Mouse (Mus musculus) midbrain, postnatal 0 days (tissue): ENCODE measurements around the gene Atad5. TPM values are rescaled to one million over a fixed set of nuclear protein-coding genes. Genes with fewer than 3 reads are reported as not detected.
A peak's percentile ranks its signal among the peaks of the same experiment; 100 is the strongest.
"Not testable (repeated sequence)": the region's sequence is repeated elsewhere in the genome, so short reads cannot be mapped to it uniquely, and the experiment has no call there.

ENCODE experiments used
- ATAC-seq: fragments of 200-750 bp; cut with Nextera tagmentation; 2 replicates; pipeline ENCODE4 v1.8.0; 2017; ENCODE audit warnings: moderate number of reproducible peaks, mild to moderate bottlenecking, moderate TSS enrichment, moderate library complexity; ENCODE audit not compliant: low FRiP score
- DNase-seq: peaks from one replicate; pipeline ENCODE4 v3.0.0-alpha.2; 2015; ENCODE audit warnings: low spot score
- H3K27ac ChIP-seq: fragments of 300-500 bp; sonication (generic); 2 replicates; pipeline ENCODE4 v1.5.1; 2014; ENCODE audit warnings: low read depth, mild to moderate bottlenecking, low read length, mixed read lengths
- H3K27me3 ChIP-seq: fragments of 300-500 bp; sonication (generic); 2 replicates; pipeline ENCODE4 v1.6.1; 2014; ENCODE audit warnings: low read length, control low read depth, mixed read lengths; ENCODE audit not compliant: insufficient read depth
- H3K36me3 ChIP-seq: fragments of 300-500 bp; sonication (generic); 2 replicates; pipeline ENCODE4 v1.6.1; 2014; ENCODE audit warnings: low read length, control low read depth, mixed read lengths; ENCODE audit not compliant: insufficient read depth
- H3K4me1 ChIP-seq: fragments of 300-500 bp; sonication (generic); 2 replicates; pipeline ENCODE4 v1.6.1; 2014; ENCODE audit warnings: mild to moderate bottlenecking, control low read depth, antibody characterized with exemption, low read length, mixed read lengths; ENCODE audit not compliant: insufficient read depth
- H3K4me2 ChIP-seq: fragments of 300-500 bp; sonication (generic); 2 replicates; pipeline ENCODE4 v1.6.1; 2014; ENCODE audit warnings: low read depth, mild to moderate bottlenecking, low read length, mixed read lengths; ENCODE audit not compliant: poor library complexity, severe bottlenecking
- H3K4me3 ChIP-seq: fragments of 300-500 bp; sonication (generic); 2 replicates; pipeline ENCODE4 v1.5.1; 2014; ENCODE audit warnings: low read depth, mild to moderate bottlenecking, low read length, moderate library complexity
- H3K9ac ChIP-seq: fragments of 300-500 bp; sonication (generic); replicated peaks from 2 replicates; pipeline ENCODE4 v1.6.1; 2014; ENCODE audit warnings: mild to moderate bottlenecking, low read length, moderate library complexity, mixed read lengths; ENCODE audit not compliant: poor library complexity, severe bottlenecking
- H3K9me3 ChIP-seq: fragments of 300-500 bp; sonication (generic); 2 replicates; pipeline ENCODE4 v1.6.1; 2016; ENCODE audit warnings: low read length, control low read depth
- CTCF ChIP-seq: IDR thresholded peaks from 2 replicates; pipeline ENCODE4 v1.5.1; 2016; ENCODE audit warnings: antibody characterized with exemption, mild to moderate bottlenecking
- WGBS: fragments of 180-500 bp; shearing (Covaris S2); extraction: QIAGEN DNeasy Blood & Tissue Kit; methylation state at CpG from one replicate; pipeline ENCODE4 v1.1.7; 2014; 5-methylcytosine and 5-hydroxymethylcytosine counted together
- polyA plus RNA-seq: library from polyadenylated mRNA; unstranded; fragments of >200 nt; fragmentation: Nextera tagmentation; extraction: Ambion mirVana; gene quantifications from 2 replicates; pipeline ENCODE4 v1.2.1, GENCODE M21; 2015
- total RNA-seq: library from RNA; depleted of rRNA; stranded (reverse); fragments of >200 nt; gene quantifications from 2 replicates; pipeline ENCODE4 v1.2.3, GENCODE M21; 2014

Atad5 gene
- total and polyA plus RNA-seq, 2 experiments from 2014 or later = 3.3 to 5.6 TPM

DNA sequence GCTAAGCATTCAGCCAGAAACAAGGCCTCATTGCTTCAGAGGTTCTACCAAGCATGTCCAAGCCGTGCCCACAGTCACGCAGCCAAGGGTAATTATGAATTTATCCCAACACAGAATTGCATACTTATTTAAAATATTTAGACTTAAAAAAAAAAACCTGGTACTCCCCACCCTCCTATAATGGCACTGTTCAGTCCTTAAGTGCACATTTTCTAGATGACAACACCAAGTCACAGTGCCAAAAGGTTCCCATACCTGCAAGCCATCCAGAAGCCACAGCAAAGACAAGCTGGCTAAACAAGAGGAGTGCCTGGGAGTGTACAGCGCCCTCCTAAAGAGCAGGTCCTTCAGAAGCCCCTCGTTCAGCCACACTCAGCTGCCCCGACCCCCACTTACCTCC lies 36.0 kb upstream of the Atad5 start:
- Histone ChIP-seq H3K9me3 (no peaks in the 10 kb centered on the region), H3K27me3 (no peaks in the 10 kb centered on the region), H3K36me3 (peaks cover 7% of the 10 kb centered on the region; the same call in 1 of the 2 replicates), H3K9ac (no peak overlapping the region), H3K4me1 (no peaks in the 10 kb centered on the region), H3K4me2 (no peak overlapping the region), H3K27ac (no peak overlapping the region), H3K4me3 (no peak overlapping the region)
- no peak for TF ChIP-seq CTCF
- 89% methylated on average over 5 of the region's 5 CpGs for WGBS
- DNase-seq = no peak
- ATAC-seq = no peak

DNA sequence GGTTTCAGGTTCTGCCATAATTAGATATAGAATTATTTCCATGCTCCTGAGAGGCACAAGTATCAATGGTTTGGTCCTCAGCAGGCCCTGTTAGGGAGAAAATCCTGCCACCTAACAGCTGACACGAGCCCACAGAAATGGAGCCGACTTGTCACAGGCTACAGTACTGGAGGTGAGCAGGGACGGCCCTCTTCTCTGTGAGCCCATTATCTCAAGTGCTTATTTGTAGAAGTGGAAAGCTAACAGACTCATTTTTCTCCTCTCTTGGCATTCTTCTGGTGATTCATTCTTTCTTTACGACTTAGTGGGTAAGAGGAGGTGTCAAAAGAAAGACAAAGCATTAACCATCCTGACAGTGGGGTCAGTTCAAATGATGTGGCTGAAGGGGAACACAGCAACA lies 34.5 kb upstream of the Atad5 start:
- H3K27ac ChIP-seq = no peak overlapping the region

DNA sequence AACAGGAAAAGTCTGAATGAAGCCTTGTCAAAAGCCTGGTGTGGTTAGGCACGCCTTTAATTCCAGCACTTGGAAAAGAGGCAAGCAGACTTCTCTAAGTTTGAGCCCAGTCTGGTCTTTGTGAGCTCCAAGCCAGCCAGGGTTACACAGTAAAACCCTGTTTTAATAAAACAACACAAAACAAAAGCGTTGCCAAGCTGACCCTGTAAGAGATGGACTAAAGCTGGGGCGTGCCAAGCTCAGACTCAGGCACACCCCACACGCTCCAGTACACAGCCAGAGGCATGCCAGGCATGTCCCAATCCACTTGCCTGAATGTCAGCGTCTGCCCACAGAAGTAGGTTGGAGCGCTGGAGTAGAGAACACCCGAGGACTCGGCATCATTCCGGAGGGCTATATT lies 33.1 kb upstream of the Atad5 start:
- peaks cover 7% of the 10 kb centered on the region; the same call in 1 of the 2 replicates for H3K36me3 ChIP-seq
- WGBS = 83% methylated on average over 9 of the region's 9 CpGs
- no peak for DNase-seq
- no peak overlapping the region for H3K4me3 ChIP-seq
- H3K9ac ChIP-seq = no peak overlapping the region
- no peak overlapping the region for H3K4me2 ChIP-seq
- TF ChIP-seq CTCF = no peak
- ATAC-seq = no peak
- no peaks in the 10 kb centered on the region for H3K9me3 ChIP-seq
- H3K4me1 ChIP-seq = no peaks in the 10 kb centered on the region
- H3K27me3 ChIP-seq = no peaks in the 10 kb centered on the region
- H3K27ac ChIP-seq = no peak overlapping the region

More for the DNA sequence above, 34.5 kb upstream of the Atad5 start:
- no peak overlapping the region for H3K9ac ChIP-seq
- H3K9me3 ChIP-seq = no peaks in the 10 kb centered on the region
- H3K36me3 ChIP-seq = peaks cover 7% of the 10 kb centered on the region; the same call in 1 of the 2 replicates
- no peak overlapping the region for H3K4me3 ChIP-seq
- no peaks in the 10 kb centered on the region for H3K27me3 ChIP-seq
- ATAC-seq (no peak), DNase-seq (no peak)
- no peak overlapping the region for H3K4me2 ChIP-seq
- H3K4me1 ChIP-seq = no peaks in the 10 kb centered on the region
- no peak for TF ChIP-seq CTCF
- 88% methylated on average over 4 of the region's 4 CpGs for whole genome bisulfite sequencing

DNA sequence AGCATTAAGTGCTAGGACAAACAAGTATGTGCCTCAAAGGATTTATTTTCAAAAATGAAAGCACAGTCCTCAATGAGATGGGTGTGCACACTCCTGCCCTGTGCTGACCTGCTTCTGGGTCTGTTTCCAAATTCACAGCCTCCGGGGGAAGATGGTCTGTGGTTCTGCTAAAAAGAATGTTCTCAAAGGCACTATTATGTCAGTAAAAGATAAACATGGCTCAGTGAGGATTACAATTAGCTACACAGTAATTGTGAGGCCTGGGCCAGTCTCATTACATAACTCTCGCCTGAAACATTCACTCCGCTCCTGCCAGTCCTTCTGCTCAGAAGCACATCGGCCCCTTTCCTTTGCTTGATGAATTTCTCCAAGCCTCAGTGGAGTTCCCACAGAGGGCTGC lies 27.0 kb upstream of the Atad5 start:
- Histone ChIP-seq H3K9me3 (no peaks in the 10 kb centered on the region), H3K27me3 (no peaks in the 10 kb centered on the region), H3K4me1 (no peaks in the 10 kb centered on the region), H3K9ac (no peak overlapping the region), H3K4me3 (no peak overlapping the region), H3K36me3 (peaks cover 4% of the 10 kb centered on the region; the same call in 1 of the 2 replicates), H3K27ac (no peak overlapping the region), H3K4me2 (no peak overlapping the region)
- no peak for ATAC-seq
- 48% methylated on average over 4 of the region's 4 CpGs for WGBS
- no peak for DNase-seq
- TF ChIP-seq CTCF = no peak

DNA sequence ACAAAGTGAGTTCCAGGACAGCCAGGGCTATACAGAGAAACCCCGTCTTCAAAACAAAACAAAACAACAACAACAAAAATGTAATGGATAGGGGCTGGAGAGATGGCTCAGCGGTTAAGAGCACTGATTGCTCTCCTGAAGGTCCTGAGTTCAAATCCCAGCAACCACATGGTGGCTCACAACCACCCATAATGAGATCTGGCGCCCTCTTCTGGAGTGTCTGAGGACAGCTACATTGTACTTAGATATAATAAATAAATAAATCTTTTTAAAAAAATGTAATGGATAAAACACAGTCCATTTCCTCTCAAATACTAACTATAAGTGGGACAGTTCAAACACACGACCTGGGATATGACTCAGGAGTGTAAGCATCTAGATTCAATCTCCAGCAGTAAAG lies 22.8 kb upstream of the Atad5 start:
- H3K4me1 ChIP-seq, H3K4me3 ChIP-seq, H3K9ac ChIP-seq, H3K27me3 ChIP-seq, H3K9me3 ChIP-seq, ATAC-seq, H3K36me3 ChIP-seq, DNase-seq, H3K4me2 ChIP-seq, H3K27ac ChIP-seq: not testable (repeated sequence)
- 0 out of 2 replicates have a peak, but pooled peaks have one; percentile 7 for TF ChIP-seq CTCF
- 92% methylated on average over 4 of the region's 4 CpGs for WGBS

DNA sequence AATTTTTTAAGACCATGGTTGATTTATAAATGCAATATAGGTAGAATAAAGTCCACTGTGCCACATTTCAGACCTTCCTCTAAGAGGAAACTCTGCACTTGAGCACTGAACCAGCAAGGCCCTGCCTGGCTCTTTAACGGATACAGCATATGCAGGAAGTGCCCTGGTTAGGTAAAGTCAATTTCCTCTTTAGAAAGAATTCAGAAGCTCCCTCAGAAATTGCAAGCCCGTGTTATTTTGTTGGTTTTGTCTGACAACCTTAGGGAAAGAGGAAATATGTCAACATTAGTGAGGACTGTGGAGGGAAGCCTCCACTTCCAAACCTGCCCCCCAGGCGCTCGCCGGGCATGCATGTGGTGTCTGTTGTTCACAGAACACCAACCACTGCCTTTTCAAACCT lies 21.6 kb upstream of the Atad5 start:
- H3K4me1 ChIP-seq = no peaks in the 10 kb centered on the region
- H3K27ac ChIP-seq = no peak overlapping the region
- no peak overlapping the region for H3K4me3 ChIP-seq
- no peaks in the 10 kb centered on the region for H3K27me3 ChIP-seq
- TF ChIP-seq CTCF = no peak
- WGBS = 91% methylated on average over 5 of the region's 5 CpGs
- DNase-seq (no peak), ATAC-seq (no peak)
- no peaks in the 10 kb centered on the region for H3K9me3 ChIP-seq
- H3K36me3 ChIP-seq = no peaks in the 10 kb centered on the region
- H3K9ac ChIP-seq = no peak overlapping the region
- H3K4me2 ChIP-seq = no peak overlapping the region
